ENCODE assay signal across 23 mouse cellular contexts in the genomic region with DNA sequence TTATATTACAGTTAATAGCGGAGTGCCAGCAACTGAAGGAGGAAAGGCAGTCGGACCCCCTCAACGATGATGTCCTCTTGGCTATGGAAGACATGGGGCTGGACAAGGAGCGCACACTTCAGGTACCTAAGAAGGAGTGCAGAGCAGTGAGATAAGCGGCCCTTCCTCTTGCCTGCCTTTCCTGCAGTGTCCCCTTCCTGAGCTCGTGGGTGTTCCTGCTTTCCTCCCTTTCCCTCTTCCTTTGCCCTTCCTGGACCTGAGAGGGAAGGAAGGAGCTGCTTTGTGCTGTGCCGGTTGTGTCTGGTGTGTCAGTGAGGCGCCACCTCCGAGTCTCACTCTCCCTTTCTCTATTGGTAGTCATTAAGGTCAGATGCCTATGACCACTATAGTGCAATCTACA. TPM values are rescaled to one million over a fixed set of nuclear protein-coding genes. Genes with fewer than 3 reads are reported as not detected.
"Had no signal": no experiment of that assay in that cellular context is flagged by ENCODE, and none has a peak within 500 bp of the region (broad histone marks: within the 10 kb centered on the region; RNA-seq: fewer than 3 reads in every experiment).

No protein-coding gene starts in this region.

- H3K4me3 ChIP-seq: lung, embryonic 15.5 days; megakaryocyte, embryonic 14.5 days; midbrain, embryonic 13.5 days; midbrain, embryonic 15.5 days; neural tube, embryonic 12.5 days; stomach, embryonic 15.5 days had no signal

- ATAC-seq: lung, postnatal 0 days; midbrain, embryonic 13.5 days; midbrain, embryonic 15.5 days had no signal

- H3K9ac ChIP-seq: lung, embryonic 15.5 days; midbrain, embryonic 13.5 days; midbrain, embryonic 15.5 days; neural tube, embryonic 12.5 days; stomach, embryonic 15.5 days had no signal

- H3K4me1 ChIP-seq: midbrain, embryonic 13.5 days; midbrain, embryonic 15.5 days; neural tube, embryonic 12.5 days; stomach, embryonic 15.5 days had no signal

- DNase-seq: lung, adult 2 months; lung, postnatal 14 days; lung, postnatal 36 days; right cerebral cortex, postnatal 14 days; thymus, adult 2 months; thymus, postnatal 25 days; thymus, postnatal 4 days had no signal

- H3K4me2 ChIP-seq: lung, embryonic 15.5 days; midbrain, embryonic 11.5 days; midbrain, embryonic 13.5 days; midbrain, embryonic 15.5 days; neural tube, embryonic 12.5 days; stomach, embryonic 15.5 days had no signal

- H3K9me3 ChIP-seq: lung, embryonic 15.5 days; megakaryocyte, embryonic 14.5 days; midbrain, embryonic 13.5 days; midbrain, embryonic 15.5 days; neural tube, embryonic 12.5 days; stomach, embryonic 15.5 days had no signal

- H3K27ac ChIP-seq: lung, embryonic 15.5 days; macrophage; midbrain, embryonic 13.5 days; midbrain, embryonic 15.5 days; neural tube, embryonic 12.5 days; stomach, embryonic 15.5 days; stomach, postnatal 0 days had no signal

- H3K27me3 ChIP-seq: lung, embryonic 15.5 days; megakaryocyte, embryonic 14.5 days; midbrain, embryonic 13.5 days; midbrain, embryonic 15.5 days; neural tube, embryonic 12.5 days; stomach, embryonic 15.5 days had no signal

RNA-seq across cellular contexts. Expression of a gene that starts 33.6 kb away (rescaled TPM):
- total RNA-seq: megakaryocyte progenitor cell, adult 5-6 weeks; monocyte, adult 5-6 weeks had no signal
- polyA plus RNA-seq: macrophage had no signal

RNA-seq across cellular contexts. Expression of a gene that starts 40.6 kb away (rescaled TPM):
- total RNA-seq: megakaryocyte progenitor cell, adult 5-6 weeks; midbrain, postnatal 0 days; monocyte, adult 5-6 weeks; neutrophil, adult 5-6 weeks had no signal
- polyA plus RNA-seq: lung, embryonic 15.5 days; lung, postnatal 0 days; macrophage; midbrain, embryonic 11.5 days; midbrain, embryonic 13.5 days; midbrain, embryonic 15.5 days; midbrain, postnatal 0 days; neural tube, embryonic 12.5 days; neural tube, embryonic 14.5 days; testis, adult 2 months had no signal

RNA-seq across cellular contexts. Expression of a gene that starts 45.7 kb away (rescaled TPM):
- total RNA-seq: megakaryocyte progenitor cell, adult 5-6 weeks; midbrain, postnatal 0 days; monocyte, adult 5-6 weeks; neutrophil, adult 5-6 weeks had no signal
- polyA plus RNA-seq: macrophage; midbrain, embryonic 11.5 days; midbrain, postnatal 0 days; neural tube, embryonic 12.5 days; neural tube, embryonic 14.5 days had no signal
